25 mouse cellular contexts compared by ENCODE assay signal in the genomic region with DNA sequence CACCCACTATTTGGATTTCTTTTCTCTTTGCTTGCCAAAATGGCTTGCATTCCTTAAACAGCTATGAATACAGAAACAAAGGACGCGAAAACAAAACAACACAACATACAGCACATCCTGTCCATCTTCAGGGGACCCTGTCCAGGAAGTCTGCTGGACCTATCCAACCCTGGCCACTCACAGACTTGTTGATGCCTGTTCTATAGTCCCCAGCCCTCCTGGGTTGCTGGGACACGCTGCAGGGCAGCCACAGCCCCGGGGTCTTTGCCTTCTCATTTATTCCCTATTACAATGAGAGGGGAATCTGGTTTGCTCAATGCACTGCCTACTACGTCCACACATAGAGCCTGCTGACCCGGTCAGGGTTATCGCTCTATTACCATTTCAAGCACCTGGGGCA.
DNase-seq lines count a peak whose midpoint lies in the region; ATAC-seq lines count a peak whose summit lies in the region.
"Had no signal": no experiment of that assay in that cellular context is flagged by ENCODE, and none has a peak within 500 bp of the region (broad histone marks: within the 10 kb centered on the region; RNA-seq: fewer than 3 reads in every experiment).

No protein-coding gene starts in this region.

- peaks cover 22% of the 10 kb centered on the region for H3K4me1 ChIP-seq in hindbrain, embryonic 11.5 days (replicated peaks; ENCODE audit: control insufficient read depth, insufficient read depth, low read length)
- H3K4me1 ChIP-seq in hindbrain, embryonic 16.5 days (ENCODE audit: control insufficient read depth, insufficient read depth, low read depth, low read length) = peaks cover 33% of the 10 kb centered on the region
- H3K4me1 ChIP-seq in midbrain, embryonic 14.5 days (ENCODE audit: control insufficient read depth, insufficient read depth, low read length) = peaks cover 58% of the 10 kb centered on the region
- H3K4me1 ChIP-seq: intestine, embryonic 15.5 days; lung, embryonic 15.5 days had no signal

- H3K9ac ChIP-seq in hindbrain, embryonic 11.5 days (ENCODE audit: low read depth, low read length) = no peak overlapping the region
- no peak overlapping the region for H3K9ac ChIP-seq in hindbrain, embryonic 16.5 days (ENCODE audit: low read depth, low read length)
- H3K9ac ChIP-seq in midbrain, embryonic 14.5 days (replicated peaks; ENCODE audit: low read length) = no peak overlapping the region
- H3K9ac ChIP-seq: embryonic facial prominence, embryonic 12.5 days; intestine, embryonic 15.5 days; limb, embryonic 15.5 days; liver, embryonic 14.5 days; lung, embryonic 15.5 days had no signal

- H3K4me2 ChIP-seq in hindbrain, embryonic 11.5 days (replicated peaks; ENCODE audit: low read depth, low read length) = no peak overlapping the region
- no peak overlapping the region for H3K4me2 ChIP-seq in hindbrain, embryonic 16.5 days (ENCODE audit: low read length)
- H3K4me2 ChIP-seq in midbrain, embryonic 14.5 days (ENCODE audit: low read length) = no peak overlapping the region; the same call in 1 of the 2 replicates
- H3K4me2 ChIP-seq: embryonic facial prominence, embryonic 12.5 days; heart, embryonic 11.5 days; intestine, embryonic 15.5 days; limb, embryonic 15.5 days; lung, embryonic 15.5 days had no signal

- peak overlapping the region; percentile 51; the same call in 1 of the 2 replicates for H3K27ac ChIP-seq in hindbrain, embryonic 11.5 days (ENCODE audit: low read depth, low read length)
- no peak overlapping the region for H3K27ac ChIP-seq in hindbrain, embryonic 16.5 days (ENCODE audit: low read depth, low read length)
- H3K27ac ChIP-seq in midbrain, embryonic 14.5 days (replicated peaks; ENCODE audit: low read depth, low read length) = peak overlapping the region; percentile 37; the same call in 1 of the 2 replicates
- H3K27ac ChIP-seq: embryonic facial prominence, embryonic 12.5 days; intestine, embryonic 15.5 days; left cerebral cortex, adult 2 months; limb, embryonic 15.5 days; liver, embryonic 14.5 days; lung, embryonic 15.5 days had no signal

- no peak overlapping the region for H3K4me3 ChIP-seq in hindbrain, embryonic 11.5 days (ENCODE audit: low read depth, low read length)
- no peak overlapping the region for H3K4me3 ChIP-seq in hindbrain, embryonic 16.5 days (ENCODE audit: low read length)
- no peak overlapping the region for H3K4me3 ChIP-seq in midbrain, embryonic 14.5 days (replicated peaks; ENCODE audit: low read depth, low read length)
- H3K4me3 ChIP-seq: embryonic facial prominence, embryonic 12.5 days; intestine, embryonic 15.5 days; left cerebral cortex, adult 2 months; limb, embryonic 15.5 days; lung, embryonic 15.5 days had no signal

- WGBS in hindbrain, embryonic 11.5 days = 18% methylated on average over 7 of the region's 7 CpGs
- 31% methylated on average over 7 of the region's 7 CpGs for WGBS in hindbrain, embryonic 16.5 days
- 33% methylated on average over 7 of the region's 7 CpGs for WGBS in midbrain, embryonic 14.5 days

- peak; percentile 38 for DNase-seq in hindbrain, embryonic 11.5 days (ENCODE audit: low spot score)
- peak; percentile 66 for DNase-seq in embryo, embryonic 10.5 days (ENCODE audit: low spot score)
- DNase-seq in embryo, embryonic 9.5 days (ENCODE audit: extremely low spot score) = peak; percentile 48
- peak; percentile 26 for DNase-seq in midbrain, embryonic 14.5 days
- DNase-seq in cerebellum, postnatal 10 days = no peak
- no peak for DNase-seq in cerebellum, adult 11 months
- DNase-seq: cerebellum, adult 2 months; cerebellum, postnatal 36 days; gastrocnemius, postnatal 14 days; heart, adult 11 months; kidney, adult 9 months; layer of hippocampus, adult 9-11 months; lung, postnatal 4 days; retina, postnatal 1 day; right cerebral cortex, postnatal 25 days; spleen, adult 18-20 months had no signal

- peaks cover 8% of the 10 kb centered on the region; the same call in 1 of the 2 replicates for H3K27me3 ChIP-seq in hindbrain, embryonic 11.5 days (ENCODE audit: control insufficient read depth, insufficient read depth, low read length)
- 0 out of 2 replicates have a peak, but pooled peaks cover 2% of the 10 kb centered on the region for H3K27me3 ChIP-seq in hindbrain, embryonic 16.5 days (replicated peaks; ENCODE audit: control insufficient read depth, insufficient read depth, low read length)
- no peaks in the 10 kb centered on the region for H3K27me3 ChIP-seq in midbrain, embryonic 14.5 days (ENCODE audit: control insufficient read depth, insufficient read depth, low read length)

- no peaks in the 10 kb centered on the region for H3K36me3 ChIP-seq in hindbrain, embryonic 11.5 days (ENCODE audit: control insufficient read depth, insufficient read depth, low read length)
- H3K36me3 ChIP-seq in hindbrain, embryonic 16.5 days (ENCODE audit: control insufficient read depth, insufficient read depth, low read length) = no peaks in the 10 kb centered on the region
- H3K36me3 ChIP-seq in midbrain, embryonic 14.5 days (ENCODE audit: control insufficient read depth, insufficient read depth, low read length) = no peaks in the 10 kb centered on the region
- H3K36me3 ChIP-seq: embryonic facial prominence, embryonic 12.5 days; intestine, embryonic 15.5 days; limb, embryonic 15.5 days; lung, embryonic 15.5 days had no signal

- no peaks in the 10 kb centered on the region for H3K9me3 ChIP-seq in hindbrain, embryonic 11.5 days (ENCODE audit: control insufficient read depth, low read length)
- no peaks in the 10 kb centered on the region for H3K9me3 ChIP-seq in hindbrain, embryonic 16.5 days (ENCODE audit: control insufficient read depth, low read length)
- H3K9me3 ChIP-seq in midbrain, embryonic 14.5 days (ENCODE audit: control insufficient read depth, low read length) = no peaks in the 10 kb centered on the region
- H3K9me3 ChIP-seq: embryonic facial prominence, embryonic 12.5 days; intestine, embryonic 15.5 days; limb, embryonic 15.5 days; lung, embryonic 15.5 days had no signal

- ATAC-seq in hindbrain, embryonic 11.5 days (ENCODE audit: low FRiP score) = no peak
- no peak for ATAC-seq in hindbrain, embryonic 16.5 days
- ATAC-seq in midbrain, embryonic 14.5 days (ENCODE audit: low FRiP score, low TSS enrichment) = no peak
- ATAC-seq: activated CD4-positive, CD25-positive, alpha-beta regulatory T cell, adult 4 months; intestine, embryonic 15.5 days had no signal

Comparison
In these comparisons a context has a peak if more than half of its experiments do, and no peak if none do; other contexts are left out.
1. DNase-seq: peak in hindbrain, embryonic 11.5 days (single experiment), embryo, embryonic 10.5 days (single experiment), embryo, embryonic 9.5 days (single experiment) and midbrain, embryonic 14.5 days (single experiment); none in cerebellum, postnatal 10 days (0 of 2) and cerebellum, adult 11 months (single experiment).